Mouse (Mus musculus) midbrain, embryonic 14.5 days (tissue): Measurements from ENCODE around the gene Mon2. TPM values are rescaled to one million over a fixed set of nuclear protein-coding genes. Genes with fewer than 3 reads are reported as not detected.

ENCODE experiments used
- ATAC-seq: fragments of 200-750 bp; cut with Nextera tagmentation; 2 replicates; pipeline ENCODE4 v1.8.0; 2017; ENCODE audit warnings: moderate number of reproducible peaks, moderate library complexity; ENCODE audit not compliant: low FRiP score, low TSS enrichment
- DNase-seq: peaks from one replicate; pipeline ENCODE4 v3.0.0-alpha.2; 2015
- H3K27ac ChIP-seq: fragments of 300-500 bp; sonication (generic); replicated peaks from 2 replicates; pipeline ENCODE4 v1.5.1; 2014; ENCODE audit warnings: mild to moderate bottlenecking, low read depth, low read length, moderate library complexity
- H3K27me3 ChIP-seq: fragments of 300-500 bp; sonication (generic); 2 replicates; pipeline ENCODE4 v1.6.1; 2014; ENCODE audit warnings: low read length, control low read depth, mixed read lengths; ENCODE audit not compliant: control insufficient read depth, insufficient read depth
- H3K36me3 ChIP-seq: fragments of 300-500 bp; sonication (generic); 2 replicates; pipeline ENCODE4 v1.6.1; 2014; ENCODE audit warnings: low read length, control low read depth; ENCODE audit not compliant: control insufficient read depth, insufficient read depth
- H3K4me1 ChIP-seq: fragments of 300-500 bp; sonication (generic); 2 replicates; pipeline ENCODE4 v1.6.1; 2014; ENCODE audit warnings: mild to moderate bottlenecking, antibody characterized with exemption, low read length, control low read depth; ENCODE audit not compliant: control insufficient read depth, insufficient read depth
- H3K4me2 ChIP-seq: fragments of 300-500 bp; sonication (generic); 2 replicates; pipeline ENCODE4 v1.6.1; 2014; ENCODE audit warnings: mild to moderate bottlenecking, low read length, moderate library complexity
- H3K4me3 ChIP-seq: fragments of 300-500 bp; sonication (generic); replicated peaks from 2 replicates; pipeline ENCODE4 v1.5.1; 2014; ENCODE audit warnings: low read depth, low read length
- H3K9ac ChIP-seq: fragments of 300-500 bp; sonication (generic); replicated peaks from 2 replicates; pipeline ENCODE4 v1.6.1; 2014; ENCODE audit warnings: mild to moderate bottlenecking, low read length, moderate library complexity
- H3K9me3 ChIP-seq: fragments of 300-500 bp; sonication (generic); 2 replicates; pipeline ENCODE4 v1.6.1; 2016; ENCODE audit warnings: low read length, control low read depth, mixed read lengths; ENCODE audit not compliant: control insufficient read depth
- whole genome bisulfite sequencing: fragments of 180-500 bp; shearing (Covaris S2); extraction: QIAGEN DNeasy Blood & Tissue Kit; methylation state at CpG from one replicate; pipeline ENCODE4 v1.1.7; 2014; 5-methylcytosine and 5-hydroxymethylcytosine counted together
- polyA plus RNA-seq: library from polyadenylated mRNA; unstranded; fragments of >200 nt; fragmentation: Nextera tagmentation; extraction: Ambion mirVana; gene quantifications from 2 replicates; pipeline ENCODE4 v1.2.1, GENCODE M21; 2014

The Mon2 gene
- polyA plus RNA-seq, 1 experiment from 2014 or later = 39.4 TPM

DNA sequence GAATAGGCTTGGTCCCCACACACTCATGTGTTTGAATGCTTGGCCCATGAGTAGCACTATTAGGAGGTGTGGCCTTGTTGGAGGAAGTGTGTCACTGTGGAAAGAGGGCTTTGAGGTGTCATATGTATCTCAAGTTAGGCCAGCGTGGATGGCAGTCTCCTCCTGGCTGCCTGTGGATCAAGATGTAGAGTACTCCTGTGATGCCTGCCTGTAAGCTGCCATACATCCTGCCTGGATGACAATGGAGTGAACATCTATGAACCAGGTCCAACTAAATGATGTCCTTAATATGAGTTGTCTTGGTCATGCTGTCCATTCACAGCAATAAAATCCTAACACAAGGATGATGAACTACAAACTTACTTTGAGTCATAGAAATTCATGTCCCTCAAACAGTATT, 64.9 kb downstream of the Mon2 start:
- Histone ChIP-seq H3K4me3 (no peak overlapping the region), H3K4me2 (no peak overlapping the region), H3K9ac (no peak overlapping the region), H3K27me3 (no peaks in the 10 kb centered on the region), H3K4me1 (no peaks in the 10 kb centered on the region), H3K27ac (no peak overlapping the region), H3K36me3 (peaks cover 89% of the 10 kb centered on the region), H3K9me3 (no peaks in the 10 kb centered on the region)
- DNase-seq = no peak
- WGBS = 93% methylated on average over 1 of the region's 1 CpGs
- no peak for ATAC-seq

GRCm38 (mm10) chr10:123005237-123006185, 70.8 kb downstream of the Mon2 start:
- Histone ChIP-seq H3K27me3 (no peaks in the 10 kb centered on the region), H3K9ac (no peak overlapping the region), H3K9me3 (no peaks in the 10 kb centered on the region), H3K36me3 (peaks cover 61% of the 10 kb centered on the region), H3K4me1 (no peaks in the 10 kb centered on the region), H3K4me2 (no peak overlapping the region), H3K4me3 (no peak overlapping the region), H3K27ac (no peak overlapping the region)
- 88% methylated on average over 20 of the region's 20 CpGs for WGBS
- ATAC-seq (no peak), DNase-seq (peak; percentile 89)

DNA sequence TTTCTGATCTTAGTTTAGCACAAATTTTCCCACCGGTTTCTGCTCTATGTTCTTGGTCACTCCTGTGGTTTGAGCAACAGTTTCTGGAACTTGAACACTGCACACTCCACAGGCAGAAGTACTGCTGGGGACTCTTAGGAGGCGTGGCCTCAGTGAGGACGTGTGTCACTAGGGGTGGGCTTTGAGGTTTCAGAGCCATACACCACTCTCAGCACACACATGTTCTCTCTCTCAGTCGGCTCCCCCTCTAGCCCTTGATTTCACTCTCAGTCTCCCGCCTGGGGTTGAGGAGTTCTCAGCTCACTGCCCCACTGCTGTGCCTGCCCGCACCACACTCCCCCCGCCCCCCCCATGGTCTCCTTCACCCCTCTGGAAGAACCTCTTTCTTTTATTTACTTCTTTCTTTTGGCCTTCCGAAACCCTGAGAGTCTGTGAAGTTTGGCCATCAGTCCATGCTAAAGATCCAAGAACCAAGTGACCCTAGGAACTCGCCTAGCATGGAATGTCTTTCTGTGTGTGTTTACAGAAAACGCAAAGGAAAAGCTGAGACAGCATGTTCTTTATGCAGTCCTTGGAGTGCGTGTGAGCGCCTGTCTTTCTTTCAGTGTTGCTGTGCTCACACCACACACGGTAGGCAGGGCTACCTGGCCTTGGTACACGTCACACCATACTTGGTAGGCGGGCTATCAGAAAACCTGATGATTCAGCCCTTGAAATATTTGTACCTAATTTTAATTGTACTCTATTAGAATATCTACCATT, 71.6 kb downstream of the Mon2 start:
- no peaks in the 10 kb centered on the region for H3K9me3 ChIP-seq
- H3K9ac ChIP-seq = no peak overlapping the region
- H3K4me3 ChIP-seq = no peak overlapping the region
- DNase-seq = peak; percentile 8
- 86% methylated on average over 15 of the region's 15 CpGs for WGBS
- no peak for ATAC-seq
- no peak overlapping the region for H3K4me2 ChIP-seq
- no peaks in the 10 kb centered on the region for H3K27me3 ChIP-seq
- H3K27ac ChIP-seq = no peak overlapping the region
- H3K36me3 ChIP-seq = peaks cover 61% of the 10 kb centered on the region
- no peaks in the 10 kb centered on the region for H3K4me1 ChIP-seq

DNA sequence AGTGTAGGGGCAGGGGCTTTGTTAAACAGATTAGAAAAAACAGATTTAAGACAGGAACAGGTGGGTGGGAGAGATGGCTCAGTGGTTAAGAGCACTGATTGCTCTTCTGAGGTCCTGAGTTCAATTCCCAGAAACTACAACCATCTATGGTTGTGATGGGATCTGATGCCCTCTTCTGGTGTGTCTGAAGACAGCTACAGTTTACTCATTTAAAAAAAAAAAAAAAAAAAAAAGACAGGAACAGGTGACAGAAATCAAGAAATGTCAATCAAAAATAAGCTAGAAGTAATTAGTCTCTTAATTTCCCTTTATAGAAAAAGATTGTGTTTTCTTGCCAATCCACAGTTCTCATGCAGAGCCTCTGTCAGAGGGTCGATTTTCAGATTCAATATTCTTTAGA, 74.3 kb downstream of the Mon2 start:
- H3K27ac ChIP-seq = no peak overlapping the region
- H3K27me3 ChIP-seq = no peaks in the 10 kb centered on the region
- no peak for ATAC-seq
- no peaks in the 10 kb centered on the region for H3K9me3 ChIP-seq
- no peak overlapping the region for H3K9ac ChIP-seq
- no peak overlapping the region for H3K4me3 ChIP-seq
- H3K36me3 ChIP-seq = peaks cover 60% of the 10 kb centered on the region
- 85% methylated on average over 1 of the region's 1 CpGs for WGBS
- DNase-seq = no peak
- no peak overlapping the region for H3K4me2 ChIP-seq
- no peaks in the 10 kb centered on the region for H3K4me1 ChIP-seq

DNA sequence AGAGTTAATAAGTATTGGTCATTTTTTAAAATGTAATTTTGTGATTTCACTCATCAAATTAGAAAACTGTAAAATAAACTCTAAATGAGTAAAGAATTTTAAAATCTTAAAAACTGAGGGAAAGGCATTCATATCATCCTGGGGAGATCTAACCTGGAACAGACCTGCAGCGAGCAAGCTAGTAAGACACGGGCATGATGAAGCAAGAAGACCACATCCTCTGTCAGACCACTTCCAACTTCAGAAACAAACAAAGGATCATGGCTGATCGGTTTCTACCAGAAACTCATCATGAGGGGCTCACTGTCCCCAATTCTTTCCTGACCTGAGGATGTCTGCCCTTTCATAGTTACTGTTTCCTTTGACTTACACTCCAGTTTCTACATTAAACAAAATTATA, 74.9 kb downstream of the Mon2 start:
- H3K27me3 ChIP-seq = no peaks in the 10 kb centered on the region
- H3K4me1 ChIP-seq = no peaks in the 10 kb centered on the region
- no peak overlapping the region for H3K4me3 ChIP-seq
- H3K4me2 ChIP-seq = no peak overlapping the region
- ATAC-seq (no peak), DNase-seq (no peak)
- H3K36me3 ChIP-seq = peaks cover 58% of the 10 kb centered on the region
- WGBS = 82% methylated on average over 3 of the region's 3 CpGs
- no peaks in the 10 kb centered on the region for H3K9me3 ChIP-seq
- no peak overlapping the region for H3K27ac ChIP-seq
- H3K9ac ChIP-seq = no peak overlapping the region

DNA sequence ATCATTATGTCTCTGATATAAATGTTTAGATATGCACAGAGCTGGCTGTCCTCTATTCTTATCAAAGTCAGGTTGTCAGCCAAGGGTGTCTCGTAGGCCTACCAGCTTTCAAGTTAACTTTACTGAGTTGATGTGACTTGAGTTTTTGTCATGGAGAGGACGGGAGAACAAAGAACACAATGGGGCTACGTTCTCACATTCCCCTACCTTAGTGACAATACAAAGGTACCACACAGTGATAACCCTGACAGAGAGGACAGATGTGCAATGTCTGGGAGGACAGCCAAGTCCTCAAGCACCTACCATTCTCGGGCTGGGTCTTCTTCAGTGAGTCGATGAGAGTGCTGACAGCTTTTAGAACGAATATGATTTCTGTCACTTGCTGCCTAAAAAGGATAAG, 76.9 kb downstream of the Mon2 start:
- H3K36me3 ChIP-seq = peaks cover 67% of the 10 kb centered on the region
- WGBS = 75% methylated on average over 6 of the region's 6 CpGs
- DNase-seq = no peak
- H3K9me3 ChIP-seq = no peaks in the 10 kb centered on the region
- no peak overlapping the region for H3K9ac ChIP-seq
- no peak overlapping the region for H3K4me2 ChIP-seq
- ATAC-seq = no peak
- no peak overlapping the region for H3K27ac ChIP-seq
- no peak overlapping the region for H3K4me3 ChIP-seq
- H3K27me3 ChIP-seq = no peaks in the 10 kb centered on the region
- no peaks in the 10 kb centered on the region for H3K4me1 ChIP-seq

GRCm38 (mm10) chr10:122997852-122998251, 78.5 kb downstream of the Mon2 start:
- H3K27me3 ChIP-seq = no peaks in the 10 kb centered on the region
- H3K4me3 ChIP-seq = no peak overlapping the region
- no peak overlapping the region for H3K9ac ChIP-seq
- WGBS = 92% methylated on average over 2 of the region's 2 CpGs
- H3K27ac ChIP-seq = no peak overlapping the region
- H3K4me2 ChIP-seq = no peak overlapping the region
- ATAC-seq = no peak
- H3K9me3 ChIP-seq = no peaks in the 10 kb centered on the region
- H3K4me1 ChIP-seq = no peaks in the 10 kb centered on the region
- no peak for DNase-seq
- H3K36me3 ChIP-seq = peaks cover 71% of the 10 kb centered on the region

DNA sequence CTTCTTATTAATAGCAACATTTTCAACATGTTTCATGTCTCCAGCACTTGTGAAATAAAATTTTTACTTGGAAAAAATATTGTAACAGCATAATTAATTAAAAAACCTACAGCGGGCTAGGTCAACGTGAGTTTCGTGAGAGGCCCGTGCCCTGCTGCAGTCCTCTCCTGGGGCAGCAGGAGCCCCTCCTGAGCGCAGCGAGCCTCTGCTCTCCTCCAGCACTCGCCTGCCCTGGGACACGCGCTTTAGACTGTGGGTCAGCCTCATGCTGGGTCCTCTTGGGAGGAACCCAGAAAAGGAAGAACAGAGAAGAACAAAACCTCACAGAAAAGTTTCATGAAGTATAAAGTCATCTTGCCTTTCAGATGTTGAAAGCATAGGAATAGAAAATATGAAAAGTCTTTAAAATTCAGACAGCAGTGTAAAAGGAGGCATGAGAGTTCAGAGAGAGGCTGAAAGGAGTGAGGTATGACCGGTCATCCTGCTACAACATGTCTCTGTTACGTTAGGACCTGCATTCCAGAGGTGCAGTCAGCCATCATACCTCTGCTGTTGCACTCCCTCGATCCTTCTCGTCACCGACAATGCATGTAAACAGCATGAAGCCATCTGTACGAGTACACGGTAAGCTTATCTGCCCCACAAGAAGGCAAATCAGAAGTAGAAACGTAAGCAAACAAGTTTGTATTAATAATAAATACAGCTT, 81.8 kb downstream of the Mon2 start:
- peaks cover 66% of the 10 kb centered on the region for H3K36me3 ChIP-seq
- H3K4me3 ChIP-seq = no peak overlapping the region
- no peaks in the 10 kb centered on the region for H3K4me1 ChIP-seq
- no peaks in the 10 kb centered on the region for H3K9me3 ChIP-seq
- 48% methylated on average over 17 of the region's 17 CpGs for WGBS
- H3K27ac ChIP-seq = no peak overlapping the region
- ATAC-seq (no peak), DNase-seq (no peak)
- H3K9ac ChIP-seq = no peak overlapping the region
- no peak overlapping the region for H3K4me2 ChIP-seq
- no peaks in the 10 kb centered on the region for H3K27me3 ChIP-seq
